Mouse (Mus musculus) neutrophil, adult 5-6 weeks (primary cell): ENCODE measurements around the gene Pdzrn4. TPM values are rescaled to one million over a fixed set of nuclear protein-coding genes. Genes with fewer than 3 reads are reported as not detected.

ENCODE experiments used
- ATAC-seq: fragments of 151-379, 151-347 bp; 2 replicates; pipeline ENCODE4 v1.8.0; 2017; ENCODE audit warnings: mild to moderate bottlenecking, moderate TSS enrichment; ENCODE audit not compliant: insufficient number of reproducible peaks, poor library complexity, low FRiP score, severe bottlenecking; ENCODE audit errors: extremely low read depth
- total RNA-seq: library from RNA; stranded (forward); fragments of 200-1000 nt; gene quantifications from 2 replicates; pipeline ENCODE4 v1.2.3, GENCODE M21; 2017

Gene Pdzrn4
- total RNA-seq, 1 experiment from 2014 or later: not detected

DNA sequence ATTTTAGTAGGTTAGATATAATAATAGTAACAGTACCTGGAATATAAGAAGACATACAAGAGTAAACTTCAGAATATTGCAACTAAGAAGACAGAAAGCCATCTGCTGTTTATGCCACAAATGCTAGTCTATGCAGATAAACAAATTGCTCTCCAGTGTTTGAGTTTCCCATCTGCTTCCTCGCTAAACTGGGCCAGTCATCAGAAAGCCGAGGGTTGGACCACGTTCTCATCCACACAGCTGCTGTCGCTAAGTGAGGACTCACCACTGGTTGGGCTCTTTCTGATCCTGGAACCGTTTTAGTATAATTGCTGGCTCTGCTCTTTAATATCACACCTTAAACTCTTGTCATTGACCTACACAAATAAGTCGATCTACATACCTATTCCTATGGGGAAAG, 85.5 kb downstream of the Pdzrn4 start:
- ATAC-seq: no peak

GRCm38 (mm10) chr15:92491376-92491775, 94.7 kb downstream of the Pdzrn4 start:
- no peak for ATAC-seq

GRCm38 (mm10) chr15:92495465-92496174, 98.9 kb downstream of the Pdzrn4 start:
- no peak for ATAC-seq

DNA sequence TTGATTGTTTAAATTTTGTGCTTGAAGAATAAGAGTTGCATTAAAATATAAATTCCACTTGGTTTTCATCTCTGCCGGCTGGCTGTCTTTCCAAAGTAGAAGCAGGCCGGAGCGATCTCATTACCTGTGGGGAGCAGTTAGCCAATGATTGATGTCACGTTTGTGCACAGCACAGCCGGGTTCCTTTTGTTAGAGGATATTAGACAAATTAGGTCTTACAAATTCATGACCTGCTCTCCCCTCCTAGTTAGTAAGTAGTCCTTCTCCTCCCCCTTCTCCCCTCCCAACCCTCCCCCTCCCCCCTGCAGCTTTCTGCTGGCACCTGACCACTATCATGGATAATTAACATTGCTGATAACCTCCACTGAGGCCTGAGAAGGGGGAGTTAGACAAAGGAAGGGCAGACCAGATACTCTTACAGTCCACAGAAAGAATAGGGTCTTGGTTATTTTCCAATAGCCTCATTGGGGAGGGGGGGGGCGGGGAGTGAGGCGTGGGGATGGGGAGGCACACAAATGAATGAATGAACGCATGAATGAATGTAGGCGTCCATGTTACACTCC, 103.7 kb downstream of the Pdzrn4 start:
- ATAC-seq: no peak

- ATAC-seq: no peak
These were observed 106.1 kb downstream of the Pdzrn4 start for GRCm38 (mm10) chr15:92502797-92503196.

- ATAC-seq: no peak
These were observed 112.7 kb downstream of the Pdzrn4 start for GRCm38 (mm10) chr15:92509372-92509771.

DNA sequence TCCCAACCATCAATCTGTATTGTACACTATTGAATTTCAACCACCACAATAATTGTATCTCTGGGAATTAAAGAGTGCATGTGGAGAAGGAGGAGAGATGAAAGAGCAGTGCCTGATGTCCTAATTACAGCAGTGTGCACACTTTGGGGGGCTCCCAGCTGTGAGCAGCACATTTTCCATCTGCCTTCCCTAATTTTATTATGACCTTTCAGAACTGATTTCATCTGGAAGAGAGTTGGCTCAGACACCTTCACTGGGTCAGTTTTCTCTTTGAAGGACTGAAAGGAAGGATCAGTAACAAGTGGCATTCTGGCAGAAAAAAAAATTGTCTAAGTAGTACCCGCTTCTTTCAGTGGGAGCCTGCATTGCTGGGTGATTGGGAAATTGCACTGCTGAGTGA, 119.0 kb downstream of the Pdzrn4 start:
- no peak for ATAC-seq

DNA sequence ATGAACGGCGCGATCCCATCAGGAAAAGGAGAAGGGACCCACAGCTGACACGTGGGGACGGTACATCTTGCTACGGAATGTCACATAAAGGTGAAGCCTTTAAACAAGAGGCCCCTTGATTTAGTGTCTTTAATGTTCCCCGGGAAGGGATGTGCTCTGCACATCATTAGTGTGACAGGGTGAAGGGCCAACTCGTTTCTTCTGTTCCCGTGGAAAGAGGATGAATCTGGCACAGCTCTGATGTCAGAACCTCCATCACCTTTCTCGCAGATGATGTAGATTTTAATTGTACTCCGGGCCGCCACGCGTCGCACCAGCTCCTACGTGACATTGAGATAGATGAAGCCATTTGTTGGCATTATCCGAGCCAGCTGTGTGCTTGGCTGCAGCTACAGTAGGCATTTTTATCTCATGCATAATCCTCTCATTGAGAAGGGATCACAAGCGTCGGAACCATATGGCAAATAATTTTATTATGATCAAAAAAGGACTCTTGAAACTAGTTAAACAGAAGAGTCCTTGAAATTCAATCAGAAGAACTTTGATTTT, 124.1 kb downstream of the Pdzrn4 start:
- ATAC-seq: no peak

DNA sequence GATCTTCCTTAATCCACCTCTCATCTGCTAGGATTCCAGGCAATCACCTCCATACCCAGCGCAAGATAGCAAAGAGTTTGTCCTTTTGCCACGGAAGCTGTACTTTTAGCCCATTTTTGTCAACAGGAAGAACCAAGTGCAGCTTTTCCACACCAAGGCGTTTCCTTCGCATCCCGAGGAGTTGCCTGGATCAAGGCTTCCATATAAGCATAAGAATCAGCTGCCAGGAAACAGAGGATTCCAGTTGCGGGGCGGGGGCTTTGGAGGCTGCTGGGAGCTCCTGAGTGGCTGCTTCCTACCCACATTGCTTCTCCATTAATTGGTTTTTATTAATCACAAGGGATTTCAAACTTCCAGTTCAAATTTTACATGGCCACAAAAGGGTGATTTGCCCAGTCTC, 125.0 kb downstream of the Pdzrn4 start:
- no peak for ATAC-seq

- ATAC-seq: no peak
These were observed 128.2 kb downstream of the Pdzrn4 start for GRCm38 (mm10) chr15:92524917-92525316.

GRCm38 (mm10) chr15:92525416-92525815, 128.7 kb downstream of the Pdzrn4 start:
- ATAC-seq: no peak

DNA sequence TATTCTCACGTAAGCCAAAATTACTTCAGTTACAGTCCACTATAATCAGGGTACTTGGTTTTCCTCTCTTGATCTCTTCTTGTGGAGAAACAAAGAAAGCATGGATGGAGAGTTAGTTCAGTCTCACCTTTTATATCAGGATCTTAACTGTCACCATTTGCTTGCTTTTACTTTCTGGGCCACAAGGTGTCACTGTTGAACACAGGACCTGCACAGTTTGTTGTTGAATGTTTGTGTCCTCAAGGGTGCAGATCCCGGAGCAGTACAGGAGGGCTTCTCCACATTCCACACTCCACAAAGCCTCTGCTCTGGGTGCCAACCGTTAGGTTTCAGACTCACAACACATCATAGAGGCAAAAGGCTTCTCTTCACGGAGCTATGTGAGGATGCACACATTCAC, 130.1 kb downstream of the Pdzrn4 start:
- no peak for ATAC-seq

DNA sequence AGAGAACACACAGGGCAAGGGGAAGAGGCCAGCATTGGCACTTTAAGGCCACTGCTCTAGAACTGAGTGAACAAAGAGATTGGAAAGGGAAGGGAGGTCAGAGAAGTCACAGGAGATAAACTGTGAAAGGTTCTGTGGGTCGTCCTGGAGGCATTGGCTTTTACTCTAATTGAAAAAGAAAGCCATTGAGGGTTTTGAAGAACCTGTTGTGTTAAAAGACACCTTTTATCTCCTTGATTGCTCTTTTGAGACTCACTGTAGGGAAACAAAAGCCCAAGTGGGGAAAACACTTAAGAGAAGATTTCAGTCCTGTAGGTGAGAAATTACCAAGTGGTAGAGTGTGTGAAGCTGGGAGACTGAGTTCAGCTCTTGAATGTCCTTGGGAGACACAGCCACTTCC, 146.6 kb downstream of the Pdzrn4 start:
- no peak for ATAC-seq

- no peak for ATAC-seq
These were observed 150.7 kb downstream of the Pdzrn4 start for GRCm38 (mm10) chr15:92547294-92547911.

GRCm38 (mm10) chr15:92555012-92555574, 158.4 kb downstream of the Pdzrn4 start:
- ATAC-seq: no peak

GRCm38 (mm10) chr15:92555716-92556115, 159.0 kb downstream of the Pdzrn4 start:
- no peak for ATAC-seq

DNA sequence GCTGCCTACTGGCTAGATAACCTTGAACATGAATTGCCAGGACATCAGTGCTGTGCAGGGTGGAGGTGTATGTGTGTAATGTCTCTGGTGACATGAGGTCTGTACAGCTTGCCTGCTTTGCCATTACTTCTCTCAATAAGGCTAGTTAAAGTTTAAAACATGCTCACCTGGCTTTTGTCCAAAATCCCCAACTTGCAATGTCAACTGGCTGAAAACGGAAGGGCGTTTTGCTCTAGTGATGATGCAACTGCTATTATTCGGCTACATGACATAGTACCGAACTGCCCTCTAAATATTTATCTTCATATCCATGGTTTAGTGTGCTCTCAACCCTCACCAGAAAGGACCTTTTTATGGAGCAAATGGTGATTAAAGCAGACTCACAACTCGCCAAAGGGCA, 161.9 kb downstream of the Pdzrn4 start:
- no peak for ATAC-seq

DNA sequence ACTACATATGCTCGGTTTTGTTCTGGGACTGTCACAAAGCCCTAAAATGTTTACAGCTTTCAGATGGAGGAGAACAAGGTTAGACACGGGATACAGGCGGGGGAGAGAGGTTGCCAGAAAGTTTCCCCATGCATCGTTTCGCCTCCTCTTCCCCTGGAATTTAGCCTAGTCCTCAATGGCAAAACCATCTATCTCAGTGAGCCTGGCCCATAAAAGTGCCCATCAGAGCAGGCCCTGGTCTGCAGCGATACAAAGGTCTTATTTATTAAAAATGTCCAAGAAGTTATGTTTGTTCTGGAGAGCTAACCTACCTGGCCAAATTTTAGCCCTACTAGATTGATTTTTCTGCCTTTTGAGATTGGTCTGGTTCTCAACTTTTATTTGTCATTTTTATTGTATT, 165.5 kb downstream of the Pdzrn4 start:
- no peak for ATAC-seq

DNA sequence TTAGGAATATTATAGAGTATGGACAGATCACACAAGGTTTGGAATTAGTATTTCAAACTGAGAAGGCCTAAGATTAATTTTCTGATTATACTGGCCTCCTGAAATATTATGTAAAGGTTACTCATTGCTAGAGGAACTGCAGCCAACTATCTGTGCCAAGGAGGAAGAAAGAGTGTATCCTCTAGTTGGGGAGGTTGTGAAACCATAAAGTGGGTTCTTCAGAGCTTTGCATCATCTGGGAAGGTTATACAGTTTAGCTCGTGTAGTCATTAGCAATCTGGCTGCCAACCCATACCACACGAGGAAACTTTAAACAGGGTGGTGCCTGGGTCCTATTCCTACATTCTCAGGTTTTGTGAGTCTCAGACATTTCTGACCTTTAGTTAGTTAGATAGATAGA, 166.9 kb downstream of the Pdzrn4 start:
- no peak for ATAC-seq
